Mouse (Mus musculus) spleen, adult 18-20 months (tissue): ENCODE data around the gene Luzp1.

Experiments used
- DNase-seq, 2 experiments: peaks; one replicate each; pipeline ENCODE4 v3.0.0; 2022; ENCODE audit warnings: mixed read lengths in 2 of 2

Luzp1 gene

DNA sequence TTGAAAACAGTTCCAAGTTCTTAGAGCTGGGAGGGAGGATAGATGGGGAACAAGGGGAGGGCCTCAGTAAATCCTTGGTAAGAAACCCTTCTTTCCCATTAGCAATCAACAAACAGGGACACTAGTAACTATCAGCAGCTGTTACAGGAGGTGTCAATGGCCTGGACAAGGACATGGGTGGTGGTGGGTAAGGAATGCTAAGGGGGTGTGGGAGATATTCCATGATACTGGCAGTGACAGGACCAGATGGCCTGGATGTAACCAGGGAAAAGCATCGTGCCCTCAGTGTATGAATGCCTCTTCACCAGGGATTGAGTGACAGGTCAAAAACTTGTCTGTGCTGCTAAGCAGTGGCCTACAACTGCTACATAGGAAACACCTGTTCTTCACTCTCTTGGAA, 83.5 kb downstream of the Luzp1 start:
- DNase-seq = no peak

DNA sequence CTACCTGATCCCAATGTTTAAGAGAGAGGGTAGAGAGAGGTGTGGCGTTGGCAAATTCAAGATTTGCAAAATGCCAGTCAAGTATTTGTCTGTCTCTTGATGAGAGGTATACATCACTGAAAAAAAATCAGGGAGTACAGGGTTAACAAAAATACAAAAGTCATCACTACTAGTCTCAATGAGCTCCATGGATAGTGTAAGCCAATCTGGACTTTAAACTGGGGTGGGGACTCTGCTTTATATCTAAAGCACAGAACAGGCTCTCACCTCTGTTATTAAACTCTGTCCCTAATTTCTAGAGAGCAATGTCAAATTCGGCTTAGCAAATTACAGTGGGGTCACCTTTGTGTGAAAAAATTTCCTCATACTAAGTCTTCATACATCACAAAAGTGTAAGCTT, 88.1 kb downstream of the Luzp1 start:
- DNase-seq = no peak

DNA sequence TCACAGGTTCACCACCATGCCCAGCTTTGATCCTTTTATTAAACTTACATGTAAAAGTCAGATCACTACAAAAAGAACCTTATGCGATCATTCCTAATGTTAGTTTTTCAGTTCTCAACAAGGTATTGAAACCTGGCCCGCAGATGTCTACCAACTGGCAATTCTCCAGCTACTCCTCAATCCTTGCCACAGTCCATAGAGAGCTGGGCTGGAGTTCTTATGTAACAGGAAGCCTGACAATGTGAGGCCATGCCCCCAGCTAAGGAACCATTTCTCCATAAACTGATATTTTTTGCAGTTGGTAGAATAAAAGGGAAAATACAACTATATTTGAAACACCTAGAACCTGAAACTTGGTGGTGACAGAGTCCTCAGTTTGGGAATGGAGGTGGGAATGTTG, 90.1 kb downstream of the Luzp1 start:
- DNase-seq = no peak

DNA sequence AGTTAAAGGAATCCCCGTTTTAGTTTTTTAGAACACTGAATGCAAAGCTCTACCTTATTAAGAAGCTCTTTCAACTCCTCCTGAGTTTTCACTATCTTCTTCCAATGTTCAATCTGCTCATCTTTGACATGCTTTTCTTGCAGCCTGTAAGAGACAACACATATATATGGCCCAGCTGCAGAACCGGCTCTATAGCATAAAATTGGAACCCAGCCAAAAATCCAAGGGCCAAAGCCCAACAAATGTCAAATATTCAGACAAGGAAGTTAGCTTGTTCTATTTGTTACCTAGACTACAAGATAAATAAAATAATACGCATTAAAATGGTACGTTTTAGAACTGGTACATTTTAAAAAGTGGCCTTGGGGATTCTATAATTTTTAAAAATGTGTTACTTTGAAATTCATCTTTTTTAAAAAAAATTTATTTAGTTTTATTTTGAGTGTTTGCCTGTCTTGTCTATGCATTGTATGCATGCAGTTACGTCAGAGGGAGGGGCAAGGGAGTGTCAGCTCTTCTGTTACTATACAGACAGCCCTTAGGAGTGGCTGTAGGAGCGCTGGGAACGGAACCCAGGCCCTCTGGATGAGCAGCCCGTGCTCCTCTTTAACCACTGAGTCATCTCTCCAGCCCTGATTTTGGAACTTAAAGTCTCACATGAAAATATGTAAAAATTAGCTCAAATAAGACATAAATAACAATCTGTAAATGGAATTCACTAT, 90.9 kb downstream of the Luzp1 start:
- no peak for DNase-seq

DNA sequence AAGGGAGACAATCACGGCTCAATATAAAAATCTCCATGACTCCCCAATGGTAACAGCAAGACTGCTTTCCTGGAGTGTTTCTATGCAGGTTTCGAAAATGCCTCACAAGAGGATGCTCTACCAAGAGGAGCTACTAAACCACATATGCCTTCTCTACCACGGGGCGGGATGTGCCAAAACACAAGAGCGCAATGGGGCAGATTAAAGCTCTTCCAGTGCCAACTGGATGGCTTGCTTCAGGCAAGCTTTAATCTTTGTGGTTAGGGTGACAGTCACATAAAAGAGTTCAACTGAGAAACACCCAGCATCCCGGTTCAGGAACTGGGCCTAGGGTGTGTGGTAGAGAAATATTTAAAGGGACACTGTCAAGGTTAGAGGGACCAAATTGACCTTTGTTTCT, 93.2 kb downstream of the Luzp1 start:
- no peak for DNase-seq

DNA sequence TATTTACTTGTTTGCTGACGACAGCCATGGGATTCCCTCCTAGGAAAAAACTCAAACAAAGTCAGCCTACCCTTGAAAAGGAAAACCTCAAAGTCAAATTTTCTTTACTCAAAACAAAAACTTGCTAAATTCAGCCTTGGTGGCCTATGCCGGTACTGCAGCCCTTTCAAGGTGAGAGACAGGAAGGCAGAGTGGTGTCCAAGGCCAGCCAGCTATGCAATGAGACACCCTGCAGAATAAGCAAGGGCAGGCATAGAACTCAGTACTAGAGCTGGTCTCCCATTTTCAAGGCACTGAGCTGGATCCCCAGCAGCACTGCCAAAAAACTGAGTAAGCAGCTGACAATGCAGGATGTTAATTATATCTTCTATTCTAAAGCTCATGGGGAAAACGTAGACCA, 99.1 kb downstream of the Luzp1 start:
- no peak for DNase-seq

DNA sequence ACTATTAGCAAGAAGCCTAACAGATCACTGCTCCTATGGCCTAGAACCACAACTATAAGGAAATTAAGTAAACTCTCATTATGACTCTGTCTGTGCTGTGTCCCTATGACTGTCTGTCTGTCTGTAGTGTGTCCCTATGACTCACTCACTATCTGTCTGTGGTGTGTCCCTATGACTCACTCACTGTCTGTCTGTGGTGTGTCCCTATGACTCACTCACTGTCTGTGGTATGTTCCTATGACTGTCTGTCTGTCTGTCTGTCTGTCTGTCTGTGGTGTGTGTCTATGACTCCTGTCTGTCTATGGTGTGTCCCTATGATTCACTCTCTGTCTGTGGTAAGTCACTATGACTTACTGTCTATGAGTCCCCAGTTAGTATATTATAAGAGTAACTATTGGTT, 100.4 kb downstream of the Luzp1 start:
- no peak for DNase-seq

DNA sequence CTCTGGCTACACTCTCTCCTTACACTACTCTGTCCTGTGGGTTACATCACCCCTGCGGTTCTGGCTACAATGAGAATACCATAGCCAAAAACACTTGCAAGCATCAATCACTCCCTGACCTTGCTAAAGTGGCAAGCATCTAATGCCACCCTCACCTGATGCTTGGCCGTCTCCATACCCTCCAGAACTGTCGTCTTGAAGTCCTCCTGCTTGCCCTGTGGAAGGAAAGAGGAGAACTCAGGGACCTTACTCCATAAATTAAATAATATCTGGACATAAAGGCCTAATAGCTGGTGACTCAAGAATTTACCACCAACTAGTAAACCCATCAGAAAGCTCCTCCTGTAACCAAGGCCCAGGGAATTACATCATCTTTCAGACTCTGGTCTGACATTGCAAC, 112.3 kb downstream of the Luzp1 start:
- DNase-seq = no peak

DNA sequence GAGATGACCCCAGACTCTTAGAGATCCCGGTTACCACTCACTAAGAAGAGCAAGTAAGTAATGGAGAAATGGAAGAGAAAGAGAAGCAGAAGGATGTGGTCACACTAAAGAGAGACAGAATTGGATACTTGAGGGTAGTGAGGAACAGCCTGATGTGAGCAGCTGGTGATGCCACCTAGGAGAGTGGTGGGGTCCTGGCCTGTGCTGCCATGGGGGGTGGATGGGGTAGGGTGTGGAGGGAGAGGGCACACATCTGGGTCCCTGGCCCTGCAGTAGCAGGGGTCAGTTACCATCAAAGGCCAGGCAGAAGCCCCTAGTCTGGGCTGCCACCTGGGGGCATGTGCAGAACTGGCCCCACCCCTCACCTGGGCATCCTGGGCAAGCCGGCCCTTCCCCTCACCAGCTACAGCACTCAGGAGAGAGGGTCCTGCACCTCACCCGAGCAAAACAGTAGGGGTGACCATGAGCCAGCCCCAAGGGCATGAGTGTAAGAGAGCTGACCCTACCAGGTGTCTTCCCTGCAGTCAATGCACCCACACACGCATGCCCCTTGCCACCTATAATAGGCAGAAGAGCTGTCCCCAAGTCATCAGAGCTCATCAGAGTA, 117.8 kb downstream of the Luzp1 start:
- DNase-seq = no peak

DNA sequence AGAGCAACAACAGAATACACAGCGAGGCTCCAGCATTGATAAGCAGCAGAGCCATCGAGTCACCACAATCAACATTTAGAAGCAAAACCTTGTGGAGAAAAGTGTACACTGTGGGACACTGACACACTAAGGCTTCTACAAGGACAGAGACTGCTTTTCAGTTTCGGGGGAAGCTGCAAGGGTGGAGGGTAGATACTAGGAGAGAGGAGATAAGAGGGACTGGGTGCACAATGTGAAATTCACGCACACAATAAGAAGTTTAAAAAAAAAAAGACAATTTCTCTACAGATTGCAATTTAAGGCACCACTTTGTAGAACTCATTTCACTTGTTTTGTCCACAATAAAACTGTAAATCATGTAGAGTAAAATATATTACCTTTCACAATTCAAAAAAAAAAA, 118.4 kb downstream of the Luzp1 start:
- DNase-seq = no peak

DNA sequence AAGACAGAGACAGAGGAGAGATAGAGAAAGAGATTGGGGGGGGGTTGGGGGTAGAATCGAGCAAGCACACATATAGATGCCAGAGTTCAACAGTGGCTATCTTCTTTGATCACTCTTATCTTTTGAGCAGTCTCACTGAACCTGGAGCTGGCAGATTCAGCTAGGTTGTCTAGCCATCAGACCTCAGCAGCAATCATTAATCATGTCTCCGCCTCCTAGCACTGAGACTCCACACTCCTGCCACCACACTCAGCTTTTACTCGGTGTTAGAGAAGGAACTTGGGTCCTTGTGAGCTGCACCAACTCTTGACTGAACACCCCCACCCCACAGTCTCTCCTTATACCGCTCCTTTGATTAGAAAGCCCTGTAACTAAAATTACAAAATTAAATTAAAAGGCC, 122.5 kb downstream of the Luzp1 start:
- no peak for DNase-seq

DNA sequence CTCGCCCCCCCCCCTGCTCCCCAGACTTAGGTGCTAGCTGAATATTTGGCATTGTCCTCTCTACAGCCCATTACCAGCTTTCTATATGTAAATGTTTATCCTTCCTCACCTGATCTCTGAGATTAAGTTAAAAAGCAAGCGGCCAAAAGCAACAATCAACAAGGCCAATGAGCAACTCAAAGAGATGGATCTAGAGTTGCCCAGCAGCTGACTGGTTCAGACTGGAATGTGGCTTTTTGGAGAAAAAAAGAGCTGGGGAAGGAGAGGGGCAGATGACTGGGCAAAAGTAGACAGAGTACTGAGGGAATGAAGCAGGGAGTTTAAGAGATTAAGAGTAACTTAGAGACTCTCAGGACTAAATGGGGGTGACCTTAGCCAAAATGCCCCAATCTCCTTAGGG, 124.4 kb downstream of the Luzp1 start:
- no peak for DNase-seq

DNA sequence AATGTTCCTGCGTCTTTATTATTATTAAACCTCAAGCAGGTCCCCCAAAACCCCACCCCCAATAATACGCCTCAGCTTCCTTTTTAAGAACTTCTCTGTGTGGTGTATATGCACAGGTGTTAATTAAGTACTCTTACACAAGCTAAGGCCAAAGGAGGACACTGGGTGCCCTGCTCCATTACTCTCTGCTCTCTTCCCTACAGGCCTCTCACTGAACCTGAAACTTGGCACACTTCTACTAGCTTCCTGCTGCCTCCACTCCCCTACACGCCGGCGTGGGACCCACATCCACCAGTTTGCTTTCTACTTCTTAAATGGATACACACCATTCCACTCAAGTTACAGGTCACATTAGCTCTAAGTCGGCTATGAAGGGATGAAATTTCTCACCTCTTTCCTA, 125.7 kb downstream of the Luzp1 start:
- DNase-seq = no peak

DNA sequence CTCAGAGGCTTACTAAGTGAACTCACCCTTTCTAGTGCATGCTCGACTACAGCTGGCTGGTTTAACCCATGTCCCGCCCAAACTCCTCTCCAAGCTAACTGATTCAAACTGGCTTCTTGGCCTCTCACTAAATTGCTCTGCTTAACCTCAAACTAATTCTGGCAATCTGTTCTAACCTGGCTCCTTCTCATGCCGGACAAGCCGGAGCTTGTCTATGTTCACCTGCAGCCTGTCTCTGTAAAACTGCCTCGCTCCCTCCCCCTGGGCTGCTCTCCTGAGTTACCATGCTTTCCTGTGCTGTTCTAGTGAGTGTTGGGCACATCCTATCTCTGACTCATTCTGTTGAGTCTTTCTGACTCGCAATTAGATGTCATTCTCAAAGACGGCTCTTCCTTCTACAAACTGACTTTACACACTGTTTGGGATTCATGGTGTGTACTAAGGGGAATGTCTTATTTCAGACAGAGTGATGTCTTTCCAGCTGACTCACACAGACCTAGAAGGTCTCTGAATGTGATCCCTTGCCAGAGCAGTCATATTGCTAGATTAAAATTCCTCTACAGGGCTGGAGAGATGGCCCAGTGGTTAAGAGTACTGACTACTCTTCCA, 128.8 kb downstream of the Luzp1 start:
- DNase-seq = no peak

DNA sequence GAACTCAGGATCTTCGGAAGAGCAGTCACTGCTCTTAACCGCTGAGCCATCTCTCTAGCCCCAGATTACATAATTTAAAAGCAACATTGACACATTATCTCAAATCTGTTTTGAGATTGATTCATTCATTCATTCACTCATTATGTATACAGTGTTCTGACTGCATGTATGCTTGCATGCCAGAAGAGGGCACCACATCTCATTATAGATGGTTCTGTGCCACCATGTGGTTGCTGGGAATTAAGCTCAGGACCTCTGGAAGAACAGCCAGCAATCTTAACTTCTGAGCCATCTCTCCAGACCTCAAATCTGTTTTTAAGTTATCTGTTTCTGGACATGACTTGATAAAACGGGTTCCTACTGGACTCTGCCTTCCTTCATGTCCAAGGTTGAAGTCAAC, 130.3 kb downstream of the Luzp1 start:
- DNase-seq = no peak

DNA sequence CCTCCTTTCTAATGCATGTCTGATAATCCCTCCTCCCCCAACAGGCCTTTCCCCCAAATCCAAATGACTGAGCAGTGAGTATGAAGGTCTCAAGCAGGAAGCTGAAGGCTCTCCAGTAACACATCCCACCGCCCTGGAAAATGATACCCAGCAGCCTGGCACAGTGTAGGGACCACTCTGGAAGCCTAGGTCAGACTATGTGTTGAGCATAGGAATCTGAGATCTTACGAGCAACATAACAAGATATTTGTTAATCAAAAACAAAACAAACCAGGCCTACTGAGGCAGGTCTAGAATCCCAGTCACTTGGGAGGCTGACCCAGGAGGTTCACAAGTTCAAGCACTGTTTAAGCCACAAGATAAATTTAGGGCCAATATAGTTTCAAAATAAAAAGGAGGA, 131.0 kb downstream of the Luzp1 start:
- no peak for DNase-seq

DNA sequence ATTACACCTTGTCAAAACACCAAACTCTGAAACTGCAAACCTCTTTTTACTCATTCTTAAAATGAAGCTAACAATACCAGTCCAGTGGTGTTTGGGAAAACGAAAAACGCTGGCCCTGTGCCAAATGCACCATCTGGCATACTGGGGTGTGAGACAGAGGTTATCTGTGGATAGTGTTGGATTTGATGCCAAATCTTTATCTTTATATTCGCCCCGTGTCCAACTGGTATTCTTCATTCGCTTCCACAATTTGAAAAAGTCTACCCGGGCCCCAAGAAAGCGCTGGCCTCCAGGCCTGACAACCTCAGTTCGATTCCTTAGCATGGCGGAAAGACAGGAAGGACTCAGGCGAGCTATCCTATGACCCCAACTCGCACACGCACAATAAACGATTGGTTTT, 131.9 kb downstream of the Luzp1 start:
- peak in 1 of 2 experiments; percentile 18 for DNase-seq

DNA sequence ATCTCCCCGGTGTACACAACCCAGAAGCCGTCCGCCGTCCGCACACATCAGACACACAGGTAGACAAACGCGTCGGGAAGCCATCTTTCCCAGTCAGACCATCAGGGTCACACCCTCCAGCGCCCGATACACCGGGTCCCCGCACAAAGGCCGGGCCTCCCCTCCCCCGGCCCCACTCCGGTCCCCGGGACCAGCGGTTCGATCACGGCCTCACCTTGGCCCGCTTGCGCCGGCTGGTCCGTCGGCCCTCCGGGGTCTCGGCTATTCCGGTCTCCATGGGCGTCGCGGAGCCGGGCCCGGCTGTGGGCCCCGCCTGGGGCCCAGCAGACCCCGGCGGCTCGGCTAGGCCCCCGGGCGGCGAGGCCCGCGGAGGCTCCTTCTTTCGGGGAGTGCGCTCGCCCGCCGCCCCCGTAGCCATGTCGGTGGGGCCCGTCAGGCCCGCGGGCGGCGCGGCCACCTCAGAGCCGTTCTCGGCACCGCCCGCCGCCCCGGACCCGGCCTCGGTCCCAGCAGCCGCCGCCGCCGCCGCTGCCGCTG, 132.5 kb downstream of the Luzp1 start:
- peak in 1 of 2 experiments; percentile 17 for DNase-seq

DNA sequence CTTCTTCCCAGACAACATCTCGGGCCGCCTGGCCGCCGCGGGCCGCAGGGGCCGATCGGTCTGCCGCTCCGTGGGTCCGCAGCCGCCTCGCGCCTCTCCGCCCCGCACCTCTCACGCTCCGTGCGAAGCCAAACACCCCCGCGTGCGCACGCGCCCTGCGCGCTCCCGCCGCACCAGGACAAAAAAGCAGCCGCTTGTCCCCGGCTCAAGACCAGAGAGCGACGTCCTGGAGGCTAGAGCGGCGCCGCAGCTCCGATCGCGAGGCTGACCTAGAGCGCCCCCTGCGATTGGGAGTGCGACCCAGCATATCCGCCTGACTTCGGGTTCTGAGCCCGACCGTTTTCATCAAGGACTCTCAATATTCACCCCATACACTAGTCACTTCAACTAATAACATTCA, 133.0 kb downstream of the Luzp1 start, which contains the start of gene Kdm1a:
Gene Kdm1a (minus strand): TSS at position 156 of the 400 bp plus-strand sequence.
- DNase-seq = peak; percentile 87 to 96
